Mouse (Mus musculus) right cerebral cortex, adult 18-20 months (tissue): ENCODE measurements at regions not wholly inside any gene's neighbourhood (a gene's known extent, or its start where the extent isn't known, plus 50 kb on each side); places are given as distances from the start of the nearest gene placed in this dataset.

Experiments
- DNase-seq: peaks from one replicate; pipeline ENCODE4 v3.0.0; 2022; ENCODE audit warnings: mixed read lengths

- DNase-seq: no peak
Observed at GRCm38 (mm10) chr6:117427351-117428142, 259.2 kb downstream of the Cxcl12 start.

- no peak for DNase-seq
Observed at GRCm38 (mm10) chr6:117428441-117428840, 260.1 kb downstream of the Cxcl12 start.

GRCm38 (mm10) chr6:117430876-117431781 lies 262.8 kb downstream of the Cxcl12 start:
- DNase-seq: peak; percentile 84

- no peak for DNase-seq
Observed at GRCm38 (mm10) chr6:117436851-117437250, 268.5 kb downstream of the Cxcl12 start.

- DNase-seq: no peak
Observed at GRCm38 (mm10) chr6:117437411-117438101, 269.2 kb downstream of the Cxcl12 start.

GRCm38 (mm10) chr6:117448652-117449051 lies 280.3 kb downstream of the Cxcl12 start:
- no peak for DNase-seq

- DNase-seq: no peak
Observed at GRCm38 (mm10) chr6:117451001-117451400, 282.7 kb downstream of the Cxcl12 start.

- DNase-seq: no peak
Observed at GRCm38 (mm10) chr6:117460193-117460592, 291.9 kb downstream of the Cxcl12 start.

GRCm38 (mm10) chr6:117465165-117465564 lies 296.8 kb downstream of the Cxcl12 start:
- no peak for DNase-seq

GRCm38 (mm10) chr6:117465606-117466174 lies 297.4 kb downstream of the Cxcl12 start:
- no peak for DNase-seq

- DNase-seq: no peak
Observed at GRCm38 (mm10) chr6:117479376-117479775, 311.0 kb downstream of the Cxcl12 start.

GRCm38 (mm10) chr6:117480396-117480795 lies 312.1 kb downstream of the Cxcl12 start:
- DNase-seq: no peak

- no peak for DNase-seq
Observed at GRCm38 (mm10) chr6:117489161-117489560, 320.8 kb downstream of the Cxcl12 start.

- no peak for DNase-seq
Observed at GRCm38 (mm10) chr6:117489761-117490396, 321.5 kb downstream of the Cxcl12 start.

- DNase-seq: no peak
Observed at GRCm38 (mm10) chr6:117494971-117495370, 326.6 kb downstream of the Cxcl12 start.

GRCm38 (mm10) chr6:117497337-117497736 lies 329.0 kb downstream of the Cxcl12 start:
- no peak for DNase-seq

GRCm38 (mm10) chr6:117497904-117498303 lies 329.6 kb downstream of the Cxcl12 start:
- no peak for DNase-seq

- no peak for DNase-seq
Observed at GRCm38 (mm10) chr6:117502346-117502745, 334.0 kb downstream of the Cxcl12 start.

- DNase-seq: no peak
Observed at GRCm38 (mm10) chr6:117504771-117505170, 336.2 kb upstream of the Zfp637 start.

GRCm38 (mm10) chr6:117505431-117505830 lies 335.5 kb upstream of the Zfp637 start:
- no peak for DNase-seq

- DNase-seq: no peak
Observed at GRCm38 (mm10) chr6:117506619-117507018, 334.4 kb upstream of the Zfp637 start.

GRCm38 (mm10) chr6:117508860-117509259 lies 332.1 kb upstream of the Zfp637 start:
- no peak for DNase-seq
